Mouse (Mus musculus) kidney, adult 18-20 months (tissue): Measurements from ENCODE around the gene Vmn1r214.

Experiments used
- DNase-seq: peaks from one replicate; pipeline ENCODE4 v3.0.0; 2021

The Vmn1r214 gene

GRCm38 (mm10) chr13:23030118-23030517 lies at the start of gene Vmn1r214:
Gene Vmn1r214, plus strand, starts transcription at chr13:23030418.
- DNase-seq = no peak

- no peak for DNase-seq
Measured at GRCm38 (mm10) chr13:22990214-22990891, 39.9 kb upstream of the Vmn1r214 start.

DNA sequence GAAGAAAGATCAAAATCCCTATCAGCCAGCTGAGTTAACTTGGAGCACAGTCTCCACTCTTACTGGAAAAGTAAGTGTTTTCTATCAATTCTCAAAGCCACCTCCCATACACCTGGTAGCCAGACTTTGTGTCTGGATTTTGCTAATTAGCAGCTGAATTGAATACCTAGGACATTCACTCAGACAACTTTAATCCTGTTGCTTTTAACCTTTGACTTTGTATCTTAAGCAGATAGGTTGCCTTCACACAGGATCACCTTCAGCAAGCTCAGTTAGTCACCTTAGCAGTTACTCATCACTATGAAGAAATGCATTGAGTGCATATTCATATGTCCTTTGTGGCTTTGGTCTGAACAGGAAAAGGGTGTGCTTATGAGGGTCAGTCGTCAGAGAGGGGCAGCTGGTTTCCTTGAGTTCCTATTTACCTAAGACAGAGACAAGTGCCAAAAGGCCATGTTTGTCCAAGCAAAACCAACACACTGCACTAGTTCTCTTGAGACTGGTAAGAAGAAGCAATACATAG lies 38.0 kb upstream of the Vmn1r214 start:
- no peak for DNase-seq

DNA sequence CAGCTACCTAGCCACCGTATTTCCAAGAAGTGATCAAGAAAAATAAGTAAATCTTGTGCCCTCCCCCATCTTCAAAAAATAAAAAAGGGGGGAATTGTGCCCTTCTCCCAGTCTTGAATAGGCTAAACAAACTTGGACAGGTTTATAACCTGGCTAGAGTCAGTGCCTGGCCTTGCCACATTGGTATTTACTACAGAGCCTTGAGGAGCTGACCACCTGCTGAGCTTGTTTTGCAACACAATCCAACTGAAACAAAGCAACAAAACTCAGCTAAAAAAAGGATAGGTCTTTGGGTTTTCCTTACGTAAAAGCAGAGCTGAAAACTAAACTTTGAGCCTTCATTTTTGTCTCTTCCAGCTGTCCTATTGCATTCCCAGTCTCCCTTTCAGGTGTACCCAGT lies 37.5 kb upstream of the Vmn1r214 start:
- no peak for DNase-seq

- DNase-seq = no peak
Measured at GRCm38 (mm10) chr13:23007356-23007755, 22.9 kb upstream of the Vmn1r214 start, which contains the start of gene Vmn1r213. Gene Vmn1r213, plus strand, starts transcription at chr13:23007656.

- no peak for DNase-seq
Measured at GRCm38 (mm10) chr13:23018158-23018557, 12.1 kb upstream of the Vmn1r214 start.

DNA sequence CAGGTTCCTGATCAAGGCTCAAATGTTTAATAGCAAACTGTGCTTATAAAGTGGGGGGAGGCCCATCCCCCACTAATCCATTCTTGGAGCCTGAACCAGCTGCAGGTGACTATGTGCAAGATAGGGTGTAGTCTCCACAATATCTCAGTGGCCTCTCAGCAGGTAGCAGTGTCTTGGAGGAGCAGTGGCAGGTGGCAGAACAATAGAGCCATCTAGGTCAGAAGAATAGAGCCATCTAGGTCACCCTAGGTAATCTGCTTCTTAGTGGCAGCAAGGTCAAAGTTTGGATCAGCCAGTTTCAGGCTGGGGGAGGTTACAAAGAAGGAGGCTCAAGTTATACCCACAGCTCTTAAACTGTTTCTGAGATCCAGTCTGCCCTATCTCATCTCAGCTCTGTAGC lies 5.4 kb upstream of the Vmn1r214 start:
- no peak for DNase-seq

DNA sequence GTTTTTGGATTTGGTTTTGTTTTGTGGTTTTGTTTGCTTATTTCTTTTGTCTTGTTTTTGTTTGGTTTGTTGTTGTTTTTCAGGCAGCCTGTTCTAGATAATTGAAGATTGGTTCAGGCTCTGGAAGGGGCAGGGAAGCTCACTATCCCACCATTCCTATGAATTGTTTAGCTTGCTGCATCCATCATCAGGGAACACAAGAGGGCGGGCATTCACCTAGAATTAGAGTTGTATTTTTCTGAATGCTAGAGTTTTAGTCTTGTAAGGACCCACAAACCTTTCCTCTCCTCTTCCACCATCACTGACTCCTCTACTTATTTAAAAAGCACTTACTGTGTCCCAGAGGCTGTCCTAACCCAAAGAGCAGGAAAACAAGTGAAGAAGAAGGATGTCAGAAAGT lies 27.6 kb downstream of the Vmn1r214 start:
- no peak for DNase-seq

DNA sequence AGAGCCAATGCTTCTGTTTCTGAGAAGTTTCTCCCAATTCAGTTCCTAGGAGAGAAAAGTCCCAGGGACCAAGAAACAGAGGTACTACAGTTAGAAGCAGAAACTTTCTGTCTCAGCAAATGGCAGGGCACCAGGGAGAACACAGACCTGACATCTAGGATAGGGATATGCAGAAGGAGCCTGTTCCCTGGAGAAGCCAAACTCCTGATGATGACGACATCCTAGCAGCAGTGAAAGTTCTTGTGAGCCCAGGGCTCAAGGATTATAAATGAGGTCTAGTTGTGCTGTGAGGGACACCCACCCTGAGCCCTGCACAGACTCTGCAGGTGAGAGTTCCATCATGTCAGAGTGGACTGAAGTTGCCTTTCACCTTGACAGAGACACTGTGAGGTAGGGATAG lies 37.5 kb downstream of the Vmn1r214 start, which contains the start of gene Vmn1r215:
Gene Vmn1r215 (plus strand): TSS at position 301 of the 400 bp plus-strand sequence.
- DNase-seq = no peak

DNA sequence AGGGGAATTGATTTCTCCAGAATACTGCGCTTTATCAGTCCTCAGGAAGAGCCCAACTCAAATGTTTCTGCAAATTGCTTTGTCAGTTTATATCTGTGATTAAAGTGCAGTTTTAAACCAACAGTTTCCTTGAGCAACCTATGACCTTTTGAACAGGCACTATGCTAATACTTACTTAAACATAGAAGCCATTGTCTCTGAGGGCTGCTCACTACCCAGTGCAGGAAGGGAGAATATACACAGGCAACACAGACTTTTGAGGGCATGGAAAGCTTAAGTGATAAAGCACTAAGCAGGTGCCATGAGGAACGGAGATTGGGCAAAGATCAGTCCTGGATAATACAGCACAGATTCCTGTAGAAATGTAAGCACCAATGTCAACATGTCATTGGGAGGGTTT lies 39.1 kb downstream of the Vmn1r214 start:
- no peak for DNase-seq
